Mouse (Mus musculus) neural tube, embryonic 15.5 days (tissue): ENCODE data around the gene Plin4. TPM values are rescaled to one million over a fixed set of nuclear protein-coding genes. Genes with fewer than 3 reads are reported as not detected.
"Not testable (repeated sequence)": the region's sequence is repeated elsewhere in the genome, so short reads cannot be mapped to it uniquely, and the experiment has no call there.

Experiments
- ATAC-seq: fragments of 200-750 bp; cut with Nextera tagmentation; 2 replicates; pipeline ENCODE4 v1.8.0; 2017; ENCODE audit warnings: mild to moderate bottlenecking, moderate TSS enrichment, moderate library complexity; ENCODE audit not compliant: low FRiP score
- H3K27ac ChIP-seq: fragments of 300-500 bp; sonication (generic); replicated peaks from 2 replicates; pipeline ENCODE4 v1.5.1; 2015; ENCODE audit warnings: mild to moderate bottlenecking, inconsistent platforms
- H3K27me3 ChIP-seq: fragments of 300-500 bp; sonication (generic); replicated peaks from 2 replicates; pipeline ENCODE4 v1.6.1; 2015; ENCODE audit warnings: inconsistent platforms
- H3K36me3 ChIP-seq: fragments of 300-500 bp; sonication (generic); 2 replicates; pipeline ENCODE4 v1.6.1; 2015; ENCODE audit warnings: inconsistent platforms
- H3K4me1 ChIP-seq: fragments of 300-500 bp; sonication (generic); 2 replicates; pipeline ENCODE4 v1.6.1; 2015; ENCODE audit warnings: inconsistent platforms
- H3K4me2 ChIP-seq: fragments of 300-500 bp; sonication (generic); 2 replicates; pipeline ENCODE4 v1.6.1; 2015; ENCODE audit warnings: inconsistent platforms, mild to moderate bottlenecking, moderate library complexity
- H3K4me3 ChIP-seq: fragments of 300-500 bp; sonication (generic); replicated peaks from 2 replicates; pipeline ENCODE4 v1.5.1; 2015; ENCODE audit warnings: mild to moderate bottlenecking, inconsistent platforms
- H3K9ac ChIP-seq: fragments of 300-500 bp; sonication (generic); replicated peaks from 2 replicates; pipeline ENCODE4 v1.6.1; 2015; ENCODE audit warnings: mild to moderate bottlenecking, inconsistent platforms
- H3K9me3 ChIP-seq: fragments of 300-500 bp; sonication (generic); replicated peaks from 2 replicates; pipeline ENCODE4 v1.6.1; 2016; ENCODE audit warnings: inconsistent platforms
- WGBS: fragments of 180-500 bp; shearing (Covaris S2); methylation state at CpG from one replicate; pipeline ENCODE4 v1.1.7; 2015; ENCODE audit warnings: mixed read lengths; 5-methylcytosine and 5-hydroxymethylcytosine counted together
- polyA plus RNA-seq: library from polyadenylated mRNA; unstranded; fragments of >200 nt; fragmentation: Nextera tagmentation; extraction: Ambion mirVana; gene quantifications from 2 replicates; pipeline ENCODE4 v1.2.1, GENCODE M21; 2015

Gene Plin4
- polyA plus RNA-seq, 1 experiment from 2014 or later, result 0.09 TPM

GRCm38 (mm10) chr17:56110571-56110970, 968 bp upstream of the Plin4 start:
- no peak overlapping the region for H3K4me3 ChIP-seq
- H3K27me3 ChIP-seq, result no peaks in the 10 kb centered on the region

DNA sequence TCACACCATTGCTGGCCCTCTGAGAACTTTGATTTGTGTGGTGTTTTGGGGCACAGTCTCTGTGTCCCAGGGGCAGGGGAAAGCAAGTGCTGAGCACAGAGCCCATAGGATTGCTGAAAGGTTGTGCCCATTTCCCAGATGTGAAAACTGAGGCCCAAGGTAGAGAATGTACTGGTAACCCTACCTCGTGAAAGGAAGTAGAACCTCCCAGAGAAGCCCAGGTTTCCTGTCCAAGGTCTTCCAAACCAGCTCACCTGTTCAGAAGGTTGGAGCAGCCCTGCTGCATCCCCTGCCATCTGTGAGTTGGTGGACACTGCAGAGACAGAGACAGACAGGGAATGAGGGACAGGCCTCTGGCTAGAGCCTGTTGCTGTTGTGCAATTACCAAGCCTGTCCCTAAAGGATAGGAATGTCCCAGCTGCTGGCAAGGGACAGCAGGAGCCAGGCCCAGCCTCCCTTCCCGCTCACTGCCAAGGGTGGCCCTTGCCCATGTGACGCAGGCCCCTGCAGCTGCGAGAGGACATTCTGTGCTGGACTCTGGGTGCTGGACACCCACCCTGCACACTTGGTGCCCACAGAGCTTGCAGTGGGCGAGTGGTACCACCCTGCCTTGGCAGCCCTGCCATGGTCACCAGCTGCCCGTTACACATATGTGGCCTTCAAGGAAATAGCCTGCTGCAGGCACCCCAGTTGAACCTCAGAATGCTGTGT, 1.1 kb downstream of the Plin4 start:
- Histone ChIP-seq H3K4me2 (no peak overlapping the region), H3K36me3 (peaks cover 5% of the 10 kb centered on the region), H3K9ac (no peak overlapping the region), H3K9me3 (no peaks in the 10 kb centered on the region), H3K27ac (no peak overlapping the region), H3K4me3 (no peak overlapping the region), H3K27me3 (no peaks in the 10 kb centered on the region), H3K4me1 (no peaks in the 10 kb centered on the region)
- 85% methylated on average over 6 of the region's 6 CpGs for WGBS
- ATAC-seq, result no peak

More at GRCm38 (mm10) chr17:56110571-56110970, 968 bp upstream of the Plin4 start:
- no peak for ATAC-seq
- Histone ChIP-seq H3K9ac (no peak overlapping the region), H3K27ac (no peak overlapping the region), H3K36me3 (no peaks in the 10 kb centered on the region), H3K4me2 (no peak overlapping the region), H3K4me1 (no peaks in the 10 kb centered on the region), H3K9me3 (no peaks in the 10 kb centered on the region)
- 49% methylated on average over 4 of the region's 4 CpGs for WGBS

- H3K9me3 ChIP-seq, result no peaks in the 10 kb centered on the region
- no peak overlapping the region for H3K9ac ChIP-seq
- H3K27ac ChIP-seq, result no peak overlapping the region
- H3K4me2 ChIP-seq, result no peak overlapping the region
- peaks cover 13% of the 10 kb centered on the region for H3K36me3 ChIP-seq
- no peaks in the 10 kb centered on the region for H3K4me1 ChIP-seq
- no peak overlapping the region for H3K4me3 ChIP-seq
- no peaks in the 10 kb centered on the region for H3K27me3 ChIP-seq
- ATAC-seq, result no peak
- 64% methylated on average over 2 of the region's 2 CpGs for WGBS
Measured at GRCm38 (mm10) chr17:56107736-56108135, 1.9 kb downstream of the Plin4 start.

- H3K36me3 ChIP-seq, result peaks cover 21% of the 10 kb centered on the region
- no peak overlapping the region for H3K4me2 ChIP-seq
- H3K27me3 ChIP-seq, result no peaks in the 10 kb centered on the region
- H3K4me3 ChIP-seq, result no peak overlapping the region
- no peaks in the 10 kb centered on the region for H3K4me1 ChIP-seq
- ATAC-seq, result no peak
- H3K27ac ChIP-seq, result no peak overlapping the region
- WGBS, result 79% methylated on average over 4 of the region's 4 CpGs
- H3K9me3 ChIP-seq, result no peaks in the 10 kb centered on the region
- no peak overlapping the region for H3K9ac ChIP-seq
Measured at GRCm38 (mm10) chr17:56106981-56107380, 2.6 kb downstream of the Plin4 start.

GRCm38 (mm10) chr17:56106436-56106835, 3.2 kb downstream of the Plin4 start:
- not testable (repeated sequence) for H3K4me1 ChIP-seq, H3K4me2 ChIP-seq, H3K9me3 ChIP-seq, H3K27me3 ChIP-seq, H3K27ac ChIP-seq, H3K9ac ChIP-seq, ATAC-seq, H3K4me3 ChIP-seq
- 98% methylated on average over 4 of the region's 4 CpGs for WGBS
- H3K36me3 ChIP-seq, result peaks cover 25% of the 10 kb centered on the region

DNA sequence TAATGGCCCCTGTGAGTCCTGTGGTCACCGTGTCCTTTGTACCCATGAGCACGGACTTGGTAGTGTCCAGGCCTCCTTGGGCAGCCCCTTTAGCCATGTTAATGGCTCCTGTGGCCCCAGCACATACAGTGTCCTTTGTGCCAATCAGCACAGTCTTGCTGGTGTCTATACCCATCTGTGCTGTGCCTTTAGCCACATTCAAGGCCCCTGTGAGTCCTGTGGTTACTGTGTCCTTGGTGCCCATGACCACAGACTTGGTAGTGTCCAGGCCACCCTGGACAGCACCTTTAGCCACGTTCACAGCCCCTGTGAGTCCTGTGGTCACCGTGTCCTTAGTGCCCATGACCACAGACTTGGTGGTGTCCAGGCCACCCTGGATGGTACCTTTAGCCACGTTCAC, 4.8 kb downstream of the Plin4 start:
- WGBS, result 87% methylated on average over 2 of the region's 5 CpGs
- not testable (repeated sequence) for H3K27me3 ChIP-seq, ATAC-seq, H3K27ac ChIP-seq, H3K4me1 ChIP-seq, H3K9ac ChIP-seq, H3K9me3 ChIP-seq, H3K4me2 ChIP-seq, H3K4me3 ChIP-seq
- H3K36me3 ChIP-seq, result peaks cover 41% of the 10 kb centered on the region

DNA sequence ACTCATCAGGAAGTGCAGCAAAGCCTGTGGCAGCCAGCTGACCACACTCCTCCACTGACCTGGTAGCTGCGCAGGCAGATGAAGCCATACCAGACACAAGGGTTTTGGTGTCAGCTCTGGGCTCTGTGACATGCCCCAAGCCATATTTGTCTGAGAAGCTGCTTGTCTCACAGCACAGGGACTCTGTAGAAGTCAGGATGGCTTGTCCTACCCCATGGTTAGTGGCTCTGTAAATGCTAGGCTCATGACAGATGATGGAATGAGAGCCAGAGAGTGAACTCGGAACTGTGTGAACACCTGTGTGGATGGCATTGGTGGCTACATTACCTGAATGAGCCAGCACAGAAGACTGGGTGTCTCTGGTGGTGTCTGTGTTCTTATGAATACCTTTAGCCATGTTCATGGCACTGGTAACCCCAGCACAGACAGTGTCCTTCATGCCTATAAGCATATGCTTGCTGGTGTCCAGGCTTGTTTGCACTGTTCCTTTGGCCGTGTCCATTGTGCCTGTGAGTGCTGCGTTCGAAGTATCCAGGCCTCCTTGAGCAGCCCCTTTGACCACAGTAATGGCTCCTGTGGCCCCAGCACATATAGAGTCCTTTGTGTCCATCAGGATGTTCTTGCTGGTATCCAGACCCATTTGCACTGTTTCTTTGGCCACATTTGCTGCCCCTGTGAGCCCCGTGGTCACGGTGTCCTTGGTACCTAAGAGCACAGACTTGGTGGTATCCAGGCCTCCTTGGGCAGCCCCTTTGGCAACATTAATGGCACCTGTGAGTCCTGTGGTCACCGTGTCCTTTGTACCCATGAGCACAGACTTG, 5.9 kb downstream of the Plin4 start:
- H3K9me3 ChIP-seq, result no peaks in the 10 kb centered on the region
- no peak for ATAC-seq
- H3K4me3 ChIP-seq, result no peak overlapping the region
- H3K27ac ChIP-seq, result no peak overlapping the region
- no peaks in the 10 kb centered on the region for H3K27me3 ChIP-seq
- peaks cover 52% of the 10 kb centered on the region for H3K36me3 ChIP-seq
- H3K4me2 ChIP-seq, result no peak overlapping the region
- no peak overlapping the region for H3K9ac ChIP-seq
- no peaks in the 10 kb centered on the region for H3K4me1 ChIP-seq
- 98% methylated on average over 8 of the region's 8 CpGs for WGBS

DNA sequence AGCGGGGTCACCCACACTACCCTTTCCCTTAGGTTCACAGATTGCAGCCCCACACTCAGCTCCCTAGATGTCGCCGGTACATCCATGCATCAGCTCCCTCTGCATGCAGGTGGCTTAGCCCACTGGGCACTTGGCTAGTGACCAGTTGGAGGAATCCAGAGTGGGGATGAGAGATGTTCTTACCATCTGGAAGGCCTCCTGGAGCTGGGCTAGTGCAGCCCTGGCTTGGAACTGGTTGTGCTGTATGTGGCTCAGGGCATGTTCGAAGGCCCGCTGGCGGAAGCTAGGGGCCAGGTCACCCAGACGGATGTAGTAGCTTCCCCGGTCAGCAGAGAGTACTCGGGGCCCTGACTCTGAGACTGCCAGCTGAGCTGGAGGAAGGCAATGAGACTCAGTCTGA, 6.7 kb downstream of the Plin4 start:
- Histone ChIP-seq H3K9me3 (no peaks in the 10 kb centered on the region), H3K4me3 (no peak overlapping the region), H3K4me1 (no peaks in the 10 kb centered on the region), H3K27ac (no peak overlapping the region), H3K27me3 (no peaks in the 10 kb centered on the region), H3K9ac (no peak overlapping the region), H3K36me3 (peaks cover 59% of the 10 kb centered on the region), H3K4me2 (no peak overlapping the region)
- ATAC-seq, result no peak
- WGBS, result 95% methylated on average over 9 of the region's 9 CpGs

- WGBS, result 93% methylated on average over 5 of the region's 5 CpGs
- no peaks in the 10 kb centered on the region for H3K27me3 ChIP-seq
- ATAC-seq, result no peak
- no peaks in the 10 kb centered on the region for H3K4me1 ChIP-seq
- no peak overlapping the region for H3K4me3 ChIP-seq
- no peak overlapping the region for H3K4me2 ChIP-seq
- H3K27ac ChIP-seq, result no peak overlapping the region
- H3K9ac ChIP-seq, result no peak overlapping the region
- no peaks in the 10 kb centered on the region for H3K9me3 ChIP-seq
- H3K36me3 ChIP-seq, result peaks cover 67% of the 10 kb centered on the region
Measured at GRCm38 (mm10) chr17:56102158-56102557, 7.4 kb downstream of the Plin4 start.

DNA sequence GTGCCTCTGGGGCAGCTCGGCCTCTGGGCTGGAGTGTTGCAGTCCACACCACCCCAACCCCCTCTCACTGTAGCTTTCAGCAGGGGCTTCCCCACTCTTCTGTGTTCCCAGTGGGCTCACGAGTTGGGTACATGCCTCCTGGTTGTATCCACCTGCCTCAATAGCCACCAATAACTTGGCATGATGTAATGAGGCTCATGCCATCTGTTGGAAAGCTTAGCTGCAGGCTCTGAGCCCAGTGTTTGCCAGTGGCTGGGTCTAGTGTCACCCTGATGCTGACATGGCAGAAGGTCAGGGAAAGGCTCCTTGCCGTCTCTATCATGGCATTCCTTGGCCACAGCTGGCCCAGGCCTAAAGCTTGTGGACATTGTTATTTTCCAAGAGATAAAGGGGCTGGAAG, 8.8 kb downstream of the Plin4 start:
- Histone ChIP-seq H3K9me3 (no peaks in the 10 kb centered on the region), H3K4me3 (no peak overlapping the region), H3K27me3 (no peaks in the 10 kb centered on the region), H3K9ac (no peak overlapping the region), H3K27ac (no peak overlapping the region), H3K4me2 (no peak overlapping the region), H3K4me1 (no peaks in the 10 kb centered on the region), H3K36me3 (peaks cover 81% of the 10 kb centered on the region)
- no peak for ATAC-seq
- WGBS, result 90% methylated on average over 3 of the region's 3 CpGs

DNA sequence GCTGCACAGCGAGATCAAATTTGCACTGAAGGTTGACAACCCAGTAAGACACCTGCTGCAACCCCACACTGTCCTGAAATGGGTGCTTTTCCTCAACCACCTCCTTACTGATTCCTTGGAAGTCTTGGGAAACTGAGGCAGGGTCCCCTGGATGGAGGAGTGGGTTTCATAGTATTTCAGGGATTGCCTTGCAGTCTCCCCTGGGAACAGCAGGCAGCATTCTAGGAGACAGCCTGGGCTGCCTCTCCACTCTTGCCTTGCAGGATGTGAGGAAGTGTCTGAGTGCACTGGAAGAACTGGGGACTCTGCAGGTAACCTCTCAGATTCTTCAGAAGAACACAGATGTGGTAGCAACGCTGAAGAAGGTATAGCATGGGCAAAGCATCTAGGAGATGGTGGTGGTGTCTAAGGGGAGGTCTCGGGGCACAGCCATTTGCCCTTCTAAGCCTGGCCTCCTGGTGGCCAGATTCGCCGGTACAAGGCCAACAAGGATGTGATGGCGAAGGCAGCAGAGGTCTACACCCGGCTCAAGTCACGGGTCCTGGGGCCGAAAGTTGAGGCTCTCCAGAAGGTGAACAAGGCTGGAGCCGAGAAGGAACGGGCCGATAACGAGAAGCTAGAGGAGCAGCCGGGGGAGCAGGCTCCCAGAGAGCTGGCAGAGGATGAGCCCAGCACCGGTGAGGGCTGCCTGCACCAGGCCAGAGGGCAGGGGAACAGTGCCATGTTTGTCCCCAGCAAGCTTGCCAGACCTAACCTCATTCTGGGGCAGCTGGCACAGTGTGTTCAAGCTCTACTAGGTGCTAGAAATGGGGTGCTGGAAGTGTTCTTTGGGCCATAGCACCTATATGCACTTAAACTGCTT, 10.7 kb downstream of the Plin4 start:
- H3K9me3 ChIP-seq, result no peaks in the 10 kb centered on the region
- WGBS, result 93% methylated on average over 15 of the region's 15 CpGs
- no peak overlapping the region for H3K4me3 ChIP-seq
- peaks cover 92% of the 10 kb centered on the region for H3K36me3 ChIP-seq
- no peaks in the 10 kb centered on the region for H3K4me1 ChIP-seq
- no peak overlapping the region for H3K4me2 ChIP-seq
- no peak overlapping the region for H3K9ac ChIP-seq
- H3K27ac ChIP-seq, result no peak overlapping the region
- no peaks in the 10 kb centered on the region for H3K27me3 ChIP-seq
- no peak for ATAC-seq
